Mouse (Mus musculus) embryonic facial prominence, embryonic 10.5 days (tissue): ENCODE results near the gene Kpna7. TPM values are rescaled to one million over a fixed set of nuclear protein-coding genes. Genes with fewer than 3 reads are reported as not detected.

Source experiments
- DNase-seq: peaks from one replicate; pipeline ENCODE4 v3.0.0-alpha.2; 2017; ENCODE audit warnings: low spot score
- H3K27ac ChIP-seq: fragments of 300-500 bp; sonication (generic); replicated peaks from 2 replicates; pipeline ENCODE4 v1.5.1; 2016; ENCODE audit warnings: mild to moderate bottlenecking
- H3K27me3 ChIP-seq: fragments of 300-500 bp; sonication (generic); replicated peaks from 2 replicates; pipeline ENCODE4 v1.6.1; 2016; ENCODE audit warnings: low read depth, mild to moderate bottlenecking; ENCODE audit not compliant: poor library complexity, severe bottlenecking
- H3K36me3 ChIP-seq: fragments of 300-500 bp; sonication (generic); replicated peaks from 2 replicates; pipeline ENCODE4 v1.6.1; 2016; ENCODE audit warnings: mild to moderate bottlenecking, moderate library complexity
- H3K4me1 ChIP-seq: fragments of 300-500 bp; sonication (generic); 2 replicates; pipeline ENCODE4 v1.6.1; 2016
- H3K4me3 ChIP-seq: fragments of 300-500 bp; sonication (generic); 2 replicates; pipeline ENCODE4 v1.5.1; 2016; ENCODE audit warnings: mild to moderate bottlenecking, moderate library complexity
- H3K9me3 ChIP-seq: fragments of 300-500 bp; sonication (generic); 2 replicates; pipeline ENCODE4 v1.6.1; 2016; ENCODE audit warnings: mild to moderate bottlenecking
- WGBS: fragments of 180-500 bp; shearing (Covaris S2); methylation state at CpG from one replicate; pipeline ENCODE4 v1.1.7; 2016; 5-methylcytosine and 5-hydroxymethylcytosine counted together
- polyA plus RNA-seq: library from polyadenylated mRNA; unstranded; fragments of >200 nt; fragmentation: Nextera tagmentation; extraction: Ambion mirVana; gene quantifications from 2 replicates; pipeline ENCODE4 v1.2.1, GENCODE M21; 2016

The Kpna7 gene
- polyA plus RNA-seq, 1 experiment from 2014 or later = 0.06 TPM

- under 1% methylated on average over 89 of the region's 89 CpGs for WGBS
- Histone ChIP-seq H3K4me1 (peaks cover 32% of the 10 kb centered on the region), H3K36me3 (no peaks in the 10 kb centered on the region), H3K4me3 (peak within 1 kb of the TSS; percentile 86), H3K9me3 (no peaks in the 10 kb centered on the region), H3K27me3 (peaks cover 18% of the 10 kb centered on the region), H3K27ac (peak within 1 kb of the TSS; percentile 94)
- peak; percentile 95 for DNase-seq
Observed at GRCm38 (mm10) chr5:144965639-144966351, 118.0 kb downstream of the Kpna7 start, which contains the start of gene Smurf1. TSS of gene Smurf1 (minus strand) at chr5:144965847.

- DNase-seq = peak; percentile 96
- 3% methylated on average over 48 of the region's 56 CpGs for WGBS
- no peaks in the 10 kb centered on the region for H3K9me3 ChIP-seq
- H3K27me3 ChIP-seq = peaks cover 18% of the 10 kb centered on the region
- H3K4me1 ChIP-seq = peaks cover 32% of the 10 kb centered on the region
- peak overlapping the region; percentile 94 for H3K27ac ChIP-seq
- no peaks in the 10 kb centered on the region for H3K36me3 ChIP-seq
- H3K4me3 ChIP-seq = peak overlapping the region; percentile 86
Observed at GRCm38 (mm10) chr5:144964872-144965638, 118.8 kb downstream of the Kpna7 start.

GRCm38 (mm10) chr5:144964465-144964864 is 119.4 kb downstream of the Kpna7 start:
- H3K36me3 ChIP-seq = no peaks in the 10 kb centered on the region
- H3K9me3 ChIP-seq = no peaks in the 10 kb centered on the region
- H3K4me1 ChIP-seq = peaks cover 33% of the 10 kb centered on the region
- H3K4me3 ChIP-seq = peak overlapping the region; percentile 86
- WGBS = 26% methylated on average over 8 of the region's 8 CpGs
- DNase-seq = no peak
- peaks cover 18% of the 10 kb centered on the region for H3K27me3 ChIP-seq
- H3K27ac ChIP-seq = peak overlapping the region; percentile 94; the same call in 1 of the 2 replicates

- no peaks in the 10 kb centered on the region for H3K36me3 ChIP-seq
- H3K27me3 ChIP-seq = peaks cover 18% of the 10 kb centered on the region
- H3K27ac ChIP-seq = peak overlapping the region; percentile 41
- peak overlapping the region; percentile 86 for H3K4me3 ChIP-seq
- DNase-seq = peak; percentile 72
- H3K4me1 ChIP-seq = peaks cover 38% of the 10 kb centered on the region
- H3K9me3 ChIP-seq = no peaks in the 10 kb centered on the region
- 6% methylated on average over 13 of the region's 13 CpGs for WGBS
Observed at GRCm38 (mm10) chr5:144963817-144964261, 120.0 kb downstream of the Kpna7 start.

- 56% methylated on average over 3 of the region's 3 CpGs for WGBS
- H3K4me3 ChIP-seq = peak overlapping the region; percentile 86
- H3K9me3 ChIP-seq = no peaks in the 10 kb centered on the region
- H3K4me1 ChIP-seq = peaks cover 42% of the 10 kb centered on the region
- H3K27ac ChIP-seq = peak overlapping the region; percentile 41
- DNase-seq = no peak
- H3K27me3 ChIP-seq = peaks cover 18% of the 10 kb centered on the region
- no peaks in the 10 kb centered on the region for H3K36me3 ChIP-seq
Observed at GRCm38 (mm10) chr5:144963401-144963800, 120.4 kb downstream of the Kpna7 start.

GRCm38 (mm10) chr5:144958271-144958670 is 125.6 kb downstream of the Kpna7 start:
- Histone ChIP-seq H3K27me3 (no peaks in the 10 kb centered on the region), H3K36me3 (no peaks in the 10 kb centered on the region), H3K27ac (no peak overlapping the region), H3K4me1 (peaks cover 25% of the 10 kb centered on the region), H3K9me3 (no peaks in the 10 kb centered on the region), H3K4me3 (no peak overlapping the region)
- WGBS = 89% methylated on average over 9 of the region's 9 CpGs
- DNase-seq = no peak

GRCm38 (mm10) chr5:144954432-144954831 is 129.4 kb downstream of the Kpna7 start:
- no peak overlapping the region for H3K27ac ChIP-seq
- no peak for DNase-seq
- no peaks in the 10 kb centered on the region for H3K36me3 ChIP-seq
- H3K27me3 ChIP-seq = no peaks in the 10 kb centered on the region
- peaks cover 28% of the 10 kb centered on the region for H3K4me1 ChIP-seq
- WGBS = 91% methylated on average over 7 of the region's 7 CpGs
- H3K9me3 ChIP-seq = no peaks in the 10 kb centered on the region
- no peak overlapping the region for H3K4me3 ChIP-seq

- Histone ChIP-seq H3K9me3 (no peaks in the 10 kb centered on the region), H3K27ac (no peak overlapping the region), H3K36me3 (no peaks in the 10 kb centered on the region), H3K27me3 (no peaks in the 10 kb centered on the region), H3K4me1 (peaks cover 25% of the 10 kb centered on the region), H3K4me3 (no peak overlapping the region)
- WGBS = 80% methylated on average over 2 of the region's 2 CpGs
- no peak for DNase-seq
Observed at GRCm38 (mm10) chr5:144952592-144952991, 131.2 kb downstream of the Kpna7 start.

- H3K36me3 ChIP-seq = no peaks in the 10 kb centered on the region
- 94% methylated on average over 5 of the region's 5 CpGs for WGBS
- no peak overlapping the region for H3K27ac ChIP-seq
- peaks cover 22% of the 10 kb centered on the region for H3K4me1 ChIP-seq
- H3K9me3 ChIP-seq = no peaks in the 10 kb centered on the region
- no peak for DNase-seq
- no peaks in the 10 kb centered on the region for H3K27me3 ChIP-seq
- no peak overlapping the region for H3K4me3 ChIP-seq
Observed at GRCm38 (mm10) chr5:144950428-144951051, 133.3 kb downstream of the Kpna7 start.

- Histone ChIP-seq H3K9me3 (no peaks in the 10 kb centered on the region), H3K36me3 (no peaks in the 10 kb centered on the region), H3K4me3 (no peak overlapping the region), H3K4me1 (peaks cover 29% of the 10 kb centered on the region), H3K27ac (no peak overlapping the region), H3K27me3 (no peaks in the 10 kb centered on the region)
- WGBS = 84% methylated on average over 4 of the region's 4 CpGs
- DNase-seq = no peak
Observed at GRCm38 (mm10) chr5:144949856-144950255, 134.0 kb downstream of the Kpna7 start.

- H3K36me3 ChIP-seq = no peaks in the 10 kb centered on the region
- DNase-seq = no peak
- H3K4me3 ChIP-seq = no peak overlapping the region
- WGBS = 80% methylated on average over 11 of the region's 11 CpGs
- H3K27ac ChIP-seq = no peak overlapping the region; the same call in 1 of the 2 replicates
- H3K4me1 ChIP-seq = peaks cover 25% of the 10 kb centered on the region
- no peaks in the 10 kb centered on the region for H3K27me3 ChIP-seq
- no peaks in the 10 kb centered on the region for H3K9me3 ChIP-seq
Observed at GRCm38 (mm10) chr5:144948422-144948821, 135.4 kb downstream of the Kpna7 start.

GRCm38 (mm10) chr5:144948002-144948401 is 135.8 kb downstream of the Kpna7 start:
- Histone ChIP-seq H3K27ac (no peak overlapping the region; the same call in 1 of the 2 replicates), H3K36me3 (no peaks in the 10 kb centered on the region), H3K27me3 (no peaks in the 10 kb centered on the region), H3K4me3 (no peak overlapping the region), H3K9me3 (no peaks in the 10 kb centered on the region), H3K4me1 (peaks cover 24% of the 10 kb centered on the region)
- 87% methylated on average over 1 of the region's 1 CpGs for WGBS
- DNase-seq = no peak
